Mouse (Mus musculus) hindbrain, embryonic 16.5 days (tissue): ENCODE results near the gene Ndfip2. TPM values are rescaled to one million over a fixed set of nuclear protein-coding genes. Genes with fewer than 3 reads are reported as not detected.

ENCODE experiments used
- ATAC-seq: fragments of 200-750 bp; cut with Nextera tagmentation; 2 replicates; pipeline ENCODE4 v1.8.0; 2017; ENCODE audit warnings: moderate TSS enrichment, moderate library complexity
- H3K27ac ChIP-seq: fragments of 300-500 bp; sonication (generic); 2 replicates; pipeline ENCODE4 v1.5.1; 2014; ENCODE audit warnings: low read depth, mild to moderate bottlenecking, control low read depth, low read length, moderate library complexity
- H3K27me3 ChIP-seq: fragments of 300-500 bp; sonication (generic); replicated peaks from 2 replicates; pipeline ENCODE4 v1.6.1; 2014; ENCODE audit warnings: low read length; ENCODE audit not compliant: control insufficient read depth, insufficient read depth
- H3K36me3 ChIP-seq: fragments of 300-500 bp; sonication (generic); 2 replicates; pipeline ENCODE4 v1.6.1; 2014; ENCODE audit warnings: mild to moderate bottlenecking, low read length, moderate library complexity, mixed read lengths; ENCODE audit not compliant: control insufficient read depth, insufficient read depth
- H3K4me1 ChIP-seq: fragments of 300-500 bp; sonication (generic); 2 replicates; pipeline ENCODE4 v1.6.1; 2014; ENCODE audit warnings: low read depth, low read length; ENCODE audit not compliant: control insufficient read depth, insufficient read depth
- H3K4me2 ChIP-seq: fragments of 300-500 bp; sonication (generic); 2 replicates; pipeline ENCODE4 v1.6.1; 2014; ENCODE audit warnings: mild to moderate bottlenecking, low read length, control low read depth, moderate library complexity
- H3K4me3 ChIP-seq: fragments of 300-500 bp; sonication (generic); 2 replicates; pipeline ENCODE4 v1.5.1; 2014; ENCODE audit warnings: mild to moderate bottlenecking, low read length, control low read depth, moderate library complexity
- H3K9ac ChIP-seq: fragments of 300-500 bp; sonication (generic); 2 replicates; pipeline ENCODE4 v1.6.1; 2014; ENCODE audit warnings: low read depth, mild to moderate bottlenecking, control low read depth, low read length, moderate library complexity
- H3K9me3 ChIP-seq: fragments of 300-500 bp; sonication (generic); 2 replicates; pipeline ENCODE4 v1.6.1; 2014; ENCODE audit warnings: mild to moderate bottlenecking, low read length, moderate library complexity; ENCODE audit not compliant: control insufficient read depth
- WGBS: fragments of 180-500 bp; shearing (Covaris S2); extraction: QIAGEN DNeasy Blood & Tissue Kit; methylation state at CpG from one replicate; pipeline ENCODE4 v1.1.7; 2014; 5-methylcytosine and 5-hydroxymethylcytosine counted together
- polyA plus RNA-seq: library from polyadenylated mRNA; unstranded; fragments of >200 nt; fragmentation: Nextera tagmentation; extraction: Ambion mirVana; gene quantifications from 2 replicates; pipeline ENCODE4 v1.2.1, GENCODE M21; 2015

Ndfip2 gene
- polyA plus RNA-seq, 1 experiment from 2014 or later: 113 TPM

DNA sequence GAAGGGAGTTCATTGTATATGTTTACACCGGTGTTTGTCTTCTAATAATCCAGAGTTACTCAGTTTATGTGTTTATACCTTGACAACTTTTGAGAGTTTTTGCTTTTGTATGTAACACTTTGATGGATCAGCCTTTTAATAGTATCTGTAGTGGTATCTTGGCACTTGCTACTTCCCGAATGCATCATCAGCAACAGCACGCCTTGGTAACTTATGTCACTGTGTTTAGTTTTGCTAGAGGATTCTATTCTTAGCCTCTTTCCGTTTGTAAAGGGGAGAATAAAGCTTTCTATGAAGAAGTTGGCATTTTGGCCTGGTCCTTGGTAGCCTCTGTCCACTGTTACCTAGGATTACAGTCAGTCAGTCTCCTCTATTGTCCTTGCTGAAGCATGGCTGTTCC, 14.2 kb downstream of the Ndfip2 start:
- Histone ChIP-seq H3K27me3 (no peaks in the 10 kb centered on the region), H3K9ac (no peak overlapping the region), H3K4me1 (no peaks in the 10 kb centered on the region), H3K36me3 (no peaks in the 10 kb centered on the region), H3K27ac (no peak overlapping the region), H3K4me3 (no peak overlapping the region), H3K4me2 (no peak overlapping the region), H3K9me3 (no peaks in the 10 kb centered on the region)
- no peak for ATAC-seq
- 90% methylated on average over 4 of the region's 4 CpGs for WGBS

DNA sequence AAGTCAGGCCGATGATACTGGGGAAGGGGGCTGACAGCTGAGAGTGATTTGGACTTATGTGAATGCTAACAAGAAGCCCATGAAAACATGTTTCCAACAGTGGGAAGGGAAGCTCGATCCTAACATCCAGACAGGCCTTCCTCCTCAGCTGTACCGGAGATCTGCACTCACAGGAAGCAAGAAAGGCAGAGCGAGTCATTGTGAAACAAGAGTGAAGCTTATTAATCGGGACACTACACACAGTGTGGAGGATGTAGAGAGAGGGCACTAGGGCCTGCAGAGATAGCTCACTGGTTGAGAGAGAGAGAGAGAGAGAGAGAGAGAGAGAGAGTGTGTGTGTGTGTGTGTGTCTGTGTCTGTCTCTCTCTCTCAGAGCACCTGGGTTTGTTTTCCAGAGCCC, 16.8 kb downstream of the Ndfip2 start:
- no peak overlapping the region for H3K4me3 ChIP-seq
- no peak overlapping the region for H3K27ac ChIP-seq
- 81% methylated on average over 5 of the region's 5 CpGs for WGBS
- H3K4me2 ChIP-seq: no peak overlapping the region
- no peaks in the 10 kb centered on the region for H3K4me1 ChIP-seq
- no peak overlapping the region for H3K9ac ChIP-seq
- no peaks in the 10 kb centered on the region for H3K36me3 ChIP-seq
- no peaks in the 10 kb centered on the region for H3K27me3 ChIP-seq
- ATAC-seq: no peak
- no peaks in the 10 kb centered on the region for H3K9me3 ChIP-seq

DNA sequence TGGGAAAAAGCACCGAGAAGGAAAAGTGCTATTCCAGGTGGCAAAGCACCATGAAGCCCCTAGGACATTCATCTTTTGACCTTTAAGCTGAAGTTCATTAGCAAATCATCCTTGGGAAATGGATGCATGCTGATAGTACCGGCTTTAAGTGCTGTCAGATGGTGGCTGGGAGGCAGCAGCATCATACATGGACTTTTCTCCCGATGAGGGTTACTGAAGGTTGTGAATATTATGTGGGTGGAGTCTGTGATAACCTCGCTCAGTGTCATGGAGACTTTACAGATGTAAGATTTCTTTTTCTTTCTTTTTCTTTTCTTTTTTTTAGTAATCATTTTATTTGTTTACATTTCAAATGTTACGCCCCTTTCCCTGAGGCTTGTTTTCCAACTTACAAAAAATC, 18.9 kb downstream of the Ndfip2 start:
- Histone ChIP-seq H3K4me2 (no peak overlapping the region), H3K4me3 (no peak overlapping the region), H3K36me3 (no peaks in the 10 kb centered on the region), H3K27ac (no peak overlapping the region), H3K4me1 (no peaks in the 10 kb centered on the region), H3K27me3 (no peaks in the 10 kb centered on the region), H3K9ac (no peak overlapping the region), H3K9me3 (no peaks in the 10 kb centered on the region)
- ATAC-seq: no peak
- WGBS: 75% methylated on average over 5 of the region's 5 CpGs

DNA sequence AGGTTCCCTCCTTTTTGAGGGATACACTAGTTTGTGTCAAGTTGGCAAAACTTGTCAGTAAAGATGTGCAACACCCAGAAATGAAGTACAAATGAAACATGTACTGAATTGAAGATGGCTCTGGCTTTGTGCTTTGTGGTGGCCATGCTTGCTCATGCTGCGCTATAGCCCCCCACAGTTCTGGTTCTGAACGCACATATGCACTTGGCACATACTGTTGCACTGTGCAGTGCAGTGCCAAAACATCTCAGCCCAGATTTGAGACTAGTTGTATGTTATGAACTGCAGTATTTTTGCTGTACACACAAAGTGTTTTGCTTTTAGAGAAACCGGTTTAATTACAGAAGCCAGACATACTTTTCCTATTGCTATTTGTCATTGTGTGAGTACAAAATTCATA, 25.7 kb downstream of the Ndfip2 start:
- Histone ChIP-seq H3K4me2 (no peak overlapping the region), H3K4me3 (no peak overlapping the region), H3K9me3 (no peaks in the 10 kb centered on the region), H3K36me3 (no peaks in the 10 kb centered on the region; the same call in 1 of the 2 replicates), H3K27me3 (no peaks in the 10 kb centered on the region), H3K27ac (no peak overlapping the region), H3K4me1 (no peaks in the 10 kb centered on the region), H3K9ac (no peak overlapping the region)
- WGBS: 90% methylated on average over 3 of the region's 3 CpGs
- no peak; the same call in 1 of the 2 replicates for ATAC-seq

DNA sequence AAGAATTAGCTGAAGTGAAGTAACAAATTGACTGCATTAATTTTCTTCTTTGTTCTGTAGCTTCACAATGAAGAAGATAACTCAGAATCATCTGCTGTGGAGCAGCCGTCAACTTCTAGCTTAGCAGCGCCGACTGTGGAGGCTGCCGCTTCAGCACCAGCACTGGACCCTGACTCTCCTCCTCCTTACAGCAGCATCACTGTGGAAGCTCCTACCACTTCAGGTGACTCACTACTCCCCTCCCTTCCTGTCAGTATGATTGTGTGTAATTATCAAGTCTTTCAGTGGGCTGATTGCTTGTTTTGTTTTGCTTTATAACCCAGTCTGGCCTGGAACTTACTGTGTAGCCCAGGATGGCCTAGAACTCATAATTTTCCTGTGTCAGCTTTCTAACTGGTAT, 29.2 kb downstream of the Ndfip2 start:
- no peak for ATAC-seq
- no peaks in the 10 kb centered on the region for H3K4me1 ChIP-seq
- 89% methylated on average over 4 of the region's 4 CpGs for WGBS

DNA sequence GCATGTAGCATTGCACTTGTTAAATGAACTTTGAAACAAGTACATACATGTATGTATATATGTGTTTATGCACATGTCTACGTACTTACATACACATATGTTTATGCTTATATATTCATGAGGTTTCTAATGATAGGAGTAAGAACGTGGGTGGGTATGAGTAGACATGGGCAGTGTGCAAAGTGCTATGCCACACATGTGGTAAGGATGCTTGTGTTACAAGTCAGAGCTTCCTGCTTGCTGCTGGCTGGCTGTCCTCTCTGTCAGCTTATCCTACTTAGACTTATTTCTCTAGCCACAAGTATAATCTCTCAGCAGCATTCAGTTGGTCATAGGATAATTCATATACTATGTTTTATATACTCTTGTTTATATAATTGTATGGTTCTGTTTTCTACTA, 29.6 kb downstream of the Ndfip2 start:
- WGBS: 98% methylated on average over 2 of the region's 2 CpGs
- Histone ChIP-seq H3K36me3 (peaks cover 3% of the 10 kb centered on the region; the same call in 1 of the 2 replicates), H3K9ac (no peak overlapping the region), H3K27ac (no peak overlapping the region), H3K4me2 (no peak overlapping the region), H3K27me3 (no peaks in the 10 kb centered on the region), H3K4me1 (no peaks in the 10 kb centered on the region), H3K4me3 (no peak overlapping the region), H3K9me3 (no peaks in the 10 kb centered on the region)
- no peak for ATAC-seq

More for the DNA sequence above, 29.2 kb downstream of the Ndfip2 start:
- Histone ChIP-seq H3K9ac (no peak overlapping the region), H3K4me2 (no peak overlapping the region), H3K4me3 (no peak overlapping the region), H3K36me3 (peaks cover 3% of the 10 kb centered on the region; the same call in 1 of the 2 replicates), H3K9me3 (no peaks in the 10 kb centered on the region), H3K27me3 (no peaks in the 10 kb centered on the region), H3K27ac (no peak overlapping the region)

DNA sequence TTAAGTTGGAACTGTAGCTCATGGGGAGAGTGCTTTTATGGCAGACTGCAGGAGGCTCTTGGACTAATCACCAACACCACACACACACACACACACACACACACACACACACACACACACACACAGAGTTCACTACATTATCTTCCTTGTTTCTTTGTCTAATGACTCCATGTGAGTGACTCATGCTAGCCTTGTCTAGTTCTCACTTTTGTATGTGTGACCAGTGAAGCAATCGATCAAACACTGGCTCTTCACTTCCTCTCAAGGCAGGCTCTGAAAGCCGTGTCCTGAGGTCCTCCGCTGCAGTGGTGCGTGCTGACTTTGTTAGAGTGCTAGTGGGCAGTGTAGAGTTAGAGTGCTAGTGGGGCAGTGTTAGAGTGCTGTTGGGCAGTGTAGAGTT, 30.2 kb downstream of the Ndfip2 start:
- Histone ChIP-seq H3K4me2 (no peak overlapping the region), H3K4me1 (no peaks in the 10 kb centered on the region), H3K36me3 (peaks cover 3% of the 10 kb centered on the region; the same call in 1 of the 2 replicates), H3K4me3 (no peak overlapping the region), H3K9me3 (no peaks in the 10 kb centered on the region), H3K27me3 (no peaks in the 10 kb centered on the region), H3K27ac (no peak overlapping the region), H3K9ac (no peak overlapping the region)
- WGBS: 90% methylated on average over 4 of the region's 4 CpGs
- ATAC-seq: no peak

DNA sequence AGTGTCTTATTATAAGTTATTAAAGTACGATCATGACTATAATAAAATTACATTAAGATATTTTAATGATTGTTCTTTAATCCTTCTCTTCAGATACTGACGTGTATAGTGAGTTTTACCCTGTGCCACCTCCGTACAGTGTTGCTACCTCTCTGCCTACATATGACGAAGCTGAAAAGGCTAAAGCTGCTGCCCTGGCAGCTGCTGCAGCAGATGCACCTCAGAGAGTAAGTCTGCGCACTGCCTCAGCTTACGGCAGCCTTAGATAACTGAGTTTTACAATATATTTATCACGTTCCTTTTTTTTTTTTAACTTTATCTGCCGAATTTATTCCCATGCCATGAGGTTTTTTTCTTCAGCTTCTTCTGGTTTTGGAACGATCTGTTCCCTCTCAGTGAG, 33.8 kb downstream of the Ndfip2 start:
- no peak overlapping the region for H3K4me3 ChIP-seq
- H3K9me3 ChIP-seq: no peaks in the 10 kb centered on the region
- H3K9ac ChIP-seq: no peak overlapping the region
- H3K27ac ChIP-seq: no peak overlapping the region
- H3K36me3 ChIP-seq: peaks cover 5% of the 10 kb centered on the region
- WGBS: 87% methylated on average over 9 of the region's 9 CpGs
- no peaks in the 10 kb centered on the region for H3K4me1 ChIP-seq
- H3K27me3 ChIP-seq: no peaks in the 10 kb centered on the region
- no peak for ATAC-seq
- no peak overlapping the region for H3K4me2 ChIP-seq

DNA sequence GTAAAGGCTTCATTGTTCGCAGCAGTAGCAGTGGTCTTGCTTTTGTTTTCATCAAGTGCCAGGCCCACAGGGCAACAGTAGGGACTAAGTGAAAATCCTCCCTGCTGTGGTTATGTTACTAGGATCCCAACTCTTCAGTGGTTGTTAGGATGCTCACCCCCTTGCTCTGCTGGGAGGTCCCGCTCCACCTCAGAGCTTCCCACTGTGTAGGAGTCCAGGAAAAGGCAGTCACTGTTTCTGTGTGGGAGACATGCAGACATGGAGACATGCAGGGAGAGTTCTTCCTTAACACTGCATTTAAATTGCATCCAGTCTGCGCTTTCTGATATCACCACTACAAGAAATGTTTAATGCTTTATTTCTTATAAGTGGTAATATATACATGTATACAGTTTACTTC, 35.4 kb downstream of the Ndfip2 start:
- no peak overlapping the region for H3K4me3 ChIP-seq
- ATAC-seq: no peak
- H3K9ac ChIP-seq: no peak overlapping the region
- H3K36me3 ChIP-seq: peaks cover 5% of the 10 kb centered on the region
- H3K9me3 ChIP-seq: no peaks in the 10 kb centered on the region
- 72% methylated on average over 3 of the region's 3 CpGs for WGBS
- no peaks in the 10 kb centered on the region for H3K27me3 ChIP-seq
- no peak overlapping the region for H3K27ac ChIP-seq
- no peaks in the 10 kb centered on the region for H3K4me1 ChIP-seq
- H3K4me2 ChIP-seq: no peak overlapping the region
